Mouse (Mus musculus) frontal cortex, postnatal 10 days (tissue): ENCODE results near the gene Fyco1.
"Not testable (repeated sequence)": the region's sequence is repeated elsewhere in the genome, so short reads cannot be mapped to it uniquely, and the experiment has no call there.

Experiments
- DNase-seq, 2 experiments: peaks; one replicate each; pipeline ENCODE4 v3.0.0; 2022; ENCODE audit warnings: low spot score in 2 of 2, mixed read lengths in 1 of 2

The Fyco1 gene

GRCm38 (mm10) chr9:123749687-123750086 is 102.0 kb downstream of the Fyco1 start:
- not testable (repeated sequence) for DNase-seq

- DNase-seq: no peak
Observed at GRCm38 (mm10) chr9:123740799-123741198, 110.9 kb downstream of the Fyco1 start.
